Mouse (Mus musculus): ENCODE data around the gene Rassf5.

Gene Rassf5

GRCm38 (mm10) chr1:131209971-131210426, 35.1 kb downstream of the Rassf5 start:
- no peak for DNase-seq (ENCODE audit: low spot score in 2 of 2)

- no peak for DNase-seq (ENCODE audit: low spot score in 2 of 2)
These were observed 36.3 kb downstream of the Rassf5 start for GRCm38 (mm10) chr1:131208800-131209199.

- no peak for DNase-seq (ENCODE audit: low spot score in 2 of 2)
These were observed 37.0 kb downstream of the Rassf5 start for GRCm38 (mm10) chr1:131208081-131208480.

- DNase-seq (ENCODE audit: low spot score in 2 of 2) = peak; percentile 30 to 53
These were observed 37.5 kb downstream of the Rassf5 start for GRCm38 (mm10) chr1:131207531-131207930.

- DNase-seq (ENCODE audit: low spot score in 2 of 2) = no peak
These were observed 38.7 kb downstream of the Rassf5 start for GRCm38 (mm10) chr1:131206342-131206741.

GRCm38 (mm10) chr1:131204461-131204860, 40.6 kb downstream of the Rassf5 start:
- no peak for DNase-seq (ENCODE audit: low spot score in 2 of 2)

GRCm38 (mm10) chr1:131201391-131201790, 43.7 kb downstream of the Rassf5 start:
- no peak for DNase-seq (ENCODE audit: low spot score in 2 of 2)

- DNase-seq (ENCODE audit: low spot score in 2 of 2) = no peak
These were observed 44.5 kb downstream of the Rassf5 start for GRCm38 (mm10) chr1:131200588-131200987.

GRCm38 (mm10) chr1:131199976-131200375, 45.1 kb downstream of the Rassf5 start:
- DNase-seq (ENCODE audit: low spot score in 2 of 2) = peak in 1 of 2 experiments; percentile 46

- no peak for DNase-seq (ENCODE audit: low spot score in 2 of 2)
These were observed 45.8 kb downstream of the Rassf5 start for GRCm38 (mm10) chr1:131199118-131199821.

- DNase-seq (ENCODE audit: low spot score in 2 of 2) = no peak
These were observed 46.6 kb downstream of the Rassf5 start for GRCm38 (mm10) chr1:131198417-131198960.

- no peak for DNase-seq (ENCODE audit: low spot score in 2 of 2)
These were observed 49.0 kb downstream of the Rassf5 start for GRCm38 (mm10) chr1:131196107-131196506.

GRCm38 (mm10) chr1:131195653-131196052, 49.4 kb downstream of the Rassf5 start:
- DNase-seq (ENCODE audit: low spot score in 2 of 2) = no peak

- no peak for DNase-seq (ENCODE audit: low spot score in 2 of 2)
These were observed 51.3 kb downstream of the Rassf5 start for GRCm38 (mm10) chr1:131193746-131194145.

GRCm38 (mm10) chr1:131188655-131189054, 56.4 kb downstream of the Rassf5 start:
- no peak for DNase-seq (ENCODE audit: low spot score in 2 of 2)

GRCm38 (mm10) chr1:131187856-131188255, 57.2 kb downstream of the Rassf5 start:
- no peak for DNase-seq (ENCODE audit: low spot score in 2 of 2)

- no peak for DNase-seq (ENCODE audit: low spot score in 2 of 2)
These were observed 58.1 kb downstream of the Rassf5 start for GRCm38 (mm10) chr1:131186995-131187394.

- DNase-seq (ENCODE audit: low spot score in 2 of 2) = peak in 1 of 2 experiments; percentile 31
These were observed 59.1 kb downstream of the Rassf5 start for GRCm38 (mm10) chr1:131185821-131186506.

- no peak for DNase-seq (ENCODE audit: low spot score in 2 of 2)
These were observed 60.0 kb downstream of the Rassf5 start for GRCm38 (mm10) chr1:131184956-131185660.

- no peak for DNase-seq (ENCODE audit: low spot score in 2 of 2)
These were observed 60.7 kb downstream of the Rassf5 start for GRCm38 (mm10) chr1:131184253-131184955.

- no peak for DNase-seq (ENCODE audit: low spot score in 2 of 2)
These were observed 61.9 kb downstream of the Rassf5 start for GRCm38 (mm10) chr1:131183201-131183600.
